Mouse (Mus musculus) forebrain, postnatal 0 days (tissue): Measurements from ENCODE around the gene Fam20a. TPM values are rescaled to one million over a fixed set of nuclear protein-coding genes. Genes with fewer than 3 reads are reported as not detected.

ENCODE experiments used
- ATAC-seq: fragments of 200-750 bp; cut with Nextera tagmentation; 2 replicates; pipeline ENCODE4 v1.8.0; 2017; ENCODE audit warnings: mild to moderate bottlenecking, moderate library complexity
- DNase-seq: peaks from one replicate; pipeline ENCODE4 v3.0.0-alpha.2; 2015
- H3K27ac ChIP-seq: fragments of 300-500 bp; sonication (generic); 2 replicates; pipeline ENCODE4 v1.5.1; 2014; ENCODE audit warnings: low read depth, mild to moderate bottlenecking, antibody characterized with exemption, low read length, moderate library complexity, mixed read lengths
- H3K27me3 ChIP-seq: fragments of 300-500 bp; sonication (generic); 2 replicates; pipeline ENCODE4 v1.6.1; 2014; ENCODE audit warnings: mild to moderate bottlenecking, low read length, mixed read lengths; ENCODE audit not compliant: insufficient read depth
- H3K36me3 ChIP-seq: fragments of 300-500 bp; sonication (generic); 2 replicates; pipeline ENCODE4 v1.6.1; 2014; ENCODE audit warnings: mild to moderate bottlenecking, moderate library complexity; ENCODE audit not compliant: insufficient read depth
- H3K4me1 ChIP-seq: fragments of 300-500 bp; sonication (generic); 2 replicates; pipeline ENCODE4 v1.6.1; 2014; ENCODE audit warnings: antibody characterized with exemption; ENCODE audit not compliant: insufficient read depth
- H3K4me2 ChIP-seq: fragments of 300-500 bp; sonication (generic); 2 replicates; pipeline ENCODE4 v1.6.1; 2014; ENCODE audit warnings: low read depth, mild to moderate bottlenecking, moderate library complexity
- H3K4me3 ChIP-seq: fragments of 300-500 bp; sonication (generic); 2 replicates; pipeline ENCODE4 v1.5.1; 2014; ENCODE audit warnings: low read depth, low read length, mixed read lengths
- H3K9ac ChIP-seq: fragments of 300-500 bp; sonication (generic); 2 replicates; pipeline ENCODE4 v1.6.1; 2014; ENCODE audit warnings: mild to moderate bottlenecking
- H3K9me3 ChIP-seq: fragments of 300-500 bp; sonication (generic); 2 replicates; pipeline ENCODE4 v1.6.1; 2016; ENCODE audit warnings: low read length
- CTCF ChIP-seq: sonication (generic); IDR thresholded peaks from 2 replicates; pipeline ENCODE4 v1.5.1; 2016; ENCODE audit warnings: antibody characterized with exemption, control low read depth, low read depth
- WGBS: fragments of 180-500 bp; shearing (Covaris S2); extraction: QIAGEN DNeasy Blood & Tissue Kit; methylation state at CpG from one replicate; pipeline ENCODE4 v1.1.7; 2014; 5-methylcytosine and 5-hydroxymethylcytosine counted together
- polyA plus RNA-seq: library from polyadenylated mRNA; unstranded; fragments of >200 nt; fragmentation: Nextera tagmentation; extraction: Ambion mirVana; gene quantifications from 2 replicates; pipeline ENCODE4 v1.2.1, GENCODE M21; 2015
- total RNA-seq: library from RNA; depleted of rRNA; stranded (reverse); fragments of >200 nt; gene quantifications from 2 replicates; pipeline ENCODE4 v1.2.3, GENCODE M21; 2014

The Fam20a gene
- total and polyA plus RNA-seq, 2 experiments from 2014 or later, result 4.3 to 4.6 TPM

DNA sequence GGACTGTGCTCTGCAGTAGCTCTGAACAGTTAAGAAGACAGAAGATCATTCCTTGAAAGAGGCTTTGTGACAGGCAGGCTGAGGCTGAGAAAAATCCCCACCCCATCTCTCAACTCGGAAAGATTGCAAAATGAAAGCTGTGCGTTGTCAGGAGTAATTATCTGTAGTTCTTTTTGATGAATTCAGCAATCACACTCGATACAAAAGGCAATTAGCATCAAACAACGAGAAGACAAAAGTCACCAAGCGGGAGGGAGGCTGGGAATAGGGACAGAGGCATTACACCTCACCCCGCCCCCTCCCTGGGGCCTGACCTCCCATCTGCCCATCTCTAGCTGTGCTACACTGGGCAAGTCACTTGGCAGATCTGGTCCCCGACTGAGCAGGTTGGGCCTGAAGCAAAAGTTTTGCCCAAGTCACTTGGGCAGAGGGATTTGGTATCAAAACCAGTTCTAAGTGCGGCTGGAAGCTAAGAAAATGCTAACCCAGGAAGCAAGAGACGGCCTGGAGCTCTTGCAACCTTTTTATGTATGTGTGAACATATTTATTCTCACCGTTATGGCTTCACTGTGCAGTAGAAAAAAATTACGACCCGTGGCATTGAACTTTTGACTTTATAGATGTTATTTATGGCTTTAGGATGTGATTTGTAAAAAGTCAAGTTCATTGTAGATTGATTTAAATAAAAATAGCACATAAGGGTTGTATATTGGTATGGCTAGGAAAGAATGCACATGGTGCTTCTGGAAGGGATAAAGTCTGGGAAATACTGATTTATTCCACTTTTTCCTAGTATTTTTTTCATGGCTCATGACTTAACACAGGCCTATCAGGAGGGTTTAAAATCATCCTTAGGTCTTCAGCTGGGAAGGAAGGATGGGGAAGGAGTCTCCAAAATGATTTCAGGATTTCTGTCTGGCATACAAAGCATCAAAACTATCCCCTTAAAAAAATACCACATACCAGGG, 29.8 kb upstream of the Fam20a start:
- Histone ChIP-seq H3K9ac (no peak overlapping the region), H3K9me3 (no peaks in the 10 kb centered on the region), H3K4me2 (no peak overlapping the region), H3K27me3 (no peaks in the 10 kb centered on the region), H3K4me1 (no peaks in the 10 kb centered on the region), H3K36me3 (no peaks in the 10 kb centered on the region), H3K27ac (no peak overlapping the region), H3K4me3 (no peak overlapping the region)
- no peak for TF ChIP-seq CTCF
- DNase-seq, result no peak
- no peak; the same call in 1 of the 2 replicates for ATAC-seq
- WGBS, result 40% methylated on average over 12 of the region's 12 CpGs

DNA sequence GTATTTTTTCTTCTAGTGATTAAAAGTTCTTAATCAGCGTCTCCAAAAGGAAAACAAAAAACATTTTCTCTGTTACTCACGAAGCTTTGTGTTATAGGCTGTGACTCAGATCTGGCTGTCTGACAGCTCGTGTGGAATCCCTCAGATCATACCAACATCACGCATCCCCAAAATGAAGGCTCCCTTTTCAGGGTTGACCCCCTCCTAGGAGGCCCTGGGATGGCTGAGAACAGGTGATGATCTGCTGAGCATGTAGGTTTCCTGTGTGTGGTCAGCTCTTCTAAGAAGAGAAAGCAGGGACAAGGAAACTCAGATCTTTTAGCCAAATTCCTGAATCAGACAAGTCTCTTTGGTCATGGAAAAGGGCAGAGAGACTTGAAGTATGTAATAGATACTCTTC, 23.1 kb upstream of the Fam20a start:
- no peak for TF ChIP-seq CTCF
- H3K4me1 ChIP-seq, result no peaks in the 10 kb centered on the region
- no peaks in the 10 kb centered on the region for H3K27me3 ChIP-seq
- no peak overlapping the region for H3K4me3 ChIP-seq
- ATAC-seq, result no peak
- H3K27ac ChIP-seq, result no peak overlapping the region
- no peak overlapping the region for H3K4me2 ChIP-seq
- WGBS, result 77% methylated on average over 4 of the region's 4 CpGs
- no peak overlapping the region for H3K9ac ChIP-seq
- DNase-seq, result no peak
- no peaks in the 10 kb centered on the region for H3K36me3 ChIP-seq
- H3K9me3 ChIP-seq, result no peaks in the 10 kb centered on the region

DNA sequence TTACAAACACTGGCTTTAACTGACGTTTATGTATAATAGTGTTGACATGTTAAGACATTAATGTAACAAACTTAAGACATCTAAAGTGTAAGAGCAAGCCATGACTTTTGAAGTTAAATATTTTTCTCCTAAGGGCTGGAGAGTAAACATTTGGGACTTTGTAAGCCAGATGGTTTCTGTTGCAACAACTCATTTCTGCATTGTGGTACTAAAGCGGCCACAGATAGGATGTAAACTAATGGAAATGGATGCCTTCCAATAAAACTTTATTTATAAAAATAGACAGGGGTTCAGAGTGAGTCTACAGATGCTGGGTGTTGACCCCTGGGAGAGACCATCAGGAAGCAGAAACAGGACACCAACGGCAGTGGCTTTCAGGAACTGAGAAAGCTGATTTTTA, 15.9 kb upstream of the Fam20a start:
- Histone ChIP-seq H3K36me3 (no peaks in the 10 kb centered on the region), H3K27ac (no peak overlapping the region), H3K4me1 (no peaks in the 10 kb centered on the region), H3K4me3 (no peak overlapping the region), H3K27me3 (no peaks in the 10 kb centered on the region), H3K9ac (no peak overlapping the region), H3K9me3 (no peaks in the 10 kb centered on the region), H3K4me2 (no peak overlapping the region)
- WGBS, result 81% methylated on average over 3 of the region's 3 CpGs
- DNase-seq, result no peak
- TF ChIP-seq CTCF, result no peak
- ATAC-seq, result no peak

DNA sequence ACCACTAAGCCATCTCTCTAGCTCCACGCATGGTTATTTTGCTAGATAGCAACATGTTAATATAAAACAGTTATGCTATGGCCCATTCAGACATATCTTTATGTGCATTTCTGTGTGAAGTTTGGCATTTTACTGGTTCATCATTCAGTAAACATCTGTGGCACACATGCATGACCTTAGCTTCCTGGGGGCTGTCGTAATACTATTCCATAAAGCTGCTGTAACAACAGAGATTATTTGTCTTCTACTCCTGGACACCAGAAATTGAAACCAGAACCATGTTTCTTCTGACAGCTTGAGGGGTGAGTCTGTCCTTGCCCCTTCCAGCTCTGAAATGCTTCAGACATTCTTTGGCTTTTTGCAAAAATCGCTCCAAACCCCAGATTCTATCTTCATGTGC, 14.3 kb upstream of the Fam20a start:
- Histone ChIP-seq H3K9me3 (no peaks in the 10 kb centered on the region), H3K27me3 (no peaks in the 10 kb centered on the region), H3K9ac (no peak overlapping the region), H3K4me3 (no peak overlapping the region), H3K4me2 (no peak overlapping the region), H3K27ac (no peak overlapping the region), H3K4me1 (no peaks in the 10 kb centered on the region), H3K36me3 (no peaks in the 10 kb centered on the region)
- no peak for ATAC-seq
- TF ChIP-seq CTCF, result no peak
- WGBS, result 90% methylated on average over 3 of the region's 3 CpGs
- no peak for DNase-seq

DNA sequence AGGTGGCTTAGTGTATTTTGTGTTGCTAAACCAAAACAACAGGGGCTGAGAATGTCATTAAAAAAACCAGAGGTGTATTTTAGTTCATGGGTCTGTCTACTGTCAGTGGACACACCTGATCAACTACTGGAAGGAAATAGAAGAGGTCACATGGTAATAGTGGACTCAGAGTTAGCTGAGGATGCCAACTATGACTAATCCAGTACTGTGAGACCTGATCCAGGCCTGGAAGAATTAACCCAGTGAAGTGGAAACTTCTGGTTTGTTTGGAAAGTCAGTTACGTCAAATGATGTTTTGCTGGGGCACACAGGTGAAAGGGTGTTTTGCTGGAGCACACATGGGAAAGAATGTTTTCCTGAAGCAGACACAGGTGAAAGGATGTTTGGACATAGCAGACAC, 12.3 kb upstream of the Fam20a start:
- Histone ChIP-seq H3K4me2 (no peak overlapping the region), H3K4me3 (no peak overlapping the region), H3K9me3 (no peaks in the 10 kb centered on the region), H3K9ac (no peak overlapping the region), H3K27me3 (no peaks in the 10 kb centered on the region), H3K27ac (no peak overlapping the region), H3K4me1 (no peaks in the 10 kb centered on the region), H3K36me3 (no peaks in the 10 kb centered on the region)
- DNase-seq (no peak), ATAC-seq (no peak)
- TF ChIP-seq CTCF, result no peak
- 79% methylated on average over 1 of the region's 1 CpGs for WGBS

DNA sequence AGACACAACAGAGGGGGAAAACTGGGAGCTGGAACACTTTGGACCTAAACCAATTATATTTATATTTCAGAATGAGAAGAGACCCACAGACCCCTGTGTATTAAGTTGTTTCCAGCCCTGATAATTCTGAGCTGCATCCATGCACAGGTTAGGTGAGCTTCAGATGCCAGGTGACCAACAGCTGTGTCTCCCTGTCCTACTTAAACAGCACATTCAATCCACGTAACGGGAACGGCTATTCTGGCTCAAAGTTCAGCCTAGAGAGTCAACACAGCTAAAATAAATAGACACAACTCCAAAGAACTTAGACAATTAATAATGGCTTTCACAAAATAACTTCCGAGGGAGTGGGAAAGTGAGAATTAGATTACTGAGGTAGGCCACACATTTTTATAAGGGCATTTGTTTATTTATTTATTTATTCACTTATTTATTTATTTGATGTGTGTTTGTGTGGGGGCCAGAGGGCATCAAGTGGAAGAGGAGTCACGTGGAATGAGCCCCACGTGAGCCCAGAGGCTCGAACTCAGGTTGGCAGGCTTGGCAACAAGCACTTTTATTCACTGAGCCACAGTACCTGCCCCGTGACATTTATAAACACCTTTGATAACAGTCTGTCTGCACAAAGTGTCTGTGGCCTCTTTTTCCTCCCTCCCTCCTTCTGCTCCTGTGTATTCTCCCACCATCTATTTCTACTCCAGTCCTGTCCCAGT, 10.8 kb upstream of the Fam20a start:
- Histone ChIP-seq H3K27me3 (no peaks in the 10 kb centered on the region), H3K4me1 (no peaks in the 10 kb centered on the region), H3K9ac (no peak overlapping the region), H3K4me2 (no peak overlapping the region), H3K27ac (no peak overlapping the region), H3K4me3 (no peak overlapping the region), H3K36me3 (no peaks in the 10 kb centered on the region), H3K9me3 (no peaks in the 10 kb centered on the region)
- no peak for TF ChIP-seq CTCF
- DNase-seq, result no peak
- no peak for ATAC-seq
- WGBS, result 83% methylated on average over 8 of the region's 8 CpGs

DNA sequence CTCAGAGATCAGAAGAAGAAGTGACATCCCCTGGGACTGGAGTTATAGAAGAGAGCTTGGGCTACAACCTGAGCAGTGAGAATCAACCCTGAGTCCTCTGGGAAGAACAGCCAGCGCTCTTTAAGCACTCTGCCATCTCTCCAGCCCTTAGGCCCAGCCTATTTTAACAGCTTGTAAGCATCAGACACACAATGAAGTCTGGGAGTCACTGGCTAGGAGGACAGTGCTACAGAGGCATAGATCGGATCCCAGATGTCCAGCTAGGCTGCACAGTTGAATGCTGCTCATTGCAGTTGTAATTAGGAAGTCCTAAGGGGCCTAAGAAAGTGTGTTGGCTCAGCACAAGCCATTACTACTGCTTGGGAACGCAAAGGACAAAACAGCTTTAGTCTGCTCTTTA, 6.3 kb upstream of the Fam20a start:
- Histone ChIP-seq H3K36me3 (no peaks in the 10 kb centered on the region), H3K27ac (no peak overlapping the region), H3K4me2 (no peak overlapping the region), H3K27me3 (no peaks in the 10 kb centered on the region), H3K4me1 (no peaks in the 10 kb centered on the region), H3K9me3 (no peaks in the 10 kb centered on the region), H3K4me3 (no peak overlapping the region), H3K9ac (no peak overlapping the region)
- DNase-seq, result no peak
- WGBS, result 45% methylated on average over 3 of the region's 3 CpGs
- no peak for TF ChIP-seq CTCF
- ATAC-seq, result no peak
